Mouse (Mus musculus) cerebellum, adult 11 months (tissue): ENCODE measurements around the gene Adgrf3.

Source experiments
- DNase-seq: peaks from one replicate; pipeline ENCODE4 v3.0.0; 2022

Gene Adgrf3

DNA sequence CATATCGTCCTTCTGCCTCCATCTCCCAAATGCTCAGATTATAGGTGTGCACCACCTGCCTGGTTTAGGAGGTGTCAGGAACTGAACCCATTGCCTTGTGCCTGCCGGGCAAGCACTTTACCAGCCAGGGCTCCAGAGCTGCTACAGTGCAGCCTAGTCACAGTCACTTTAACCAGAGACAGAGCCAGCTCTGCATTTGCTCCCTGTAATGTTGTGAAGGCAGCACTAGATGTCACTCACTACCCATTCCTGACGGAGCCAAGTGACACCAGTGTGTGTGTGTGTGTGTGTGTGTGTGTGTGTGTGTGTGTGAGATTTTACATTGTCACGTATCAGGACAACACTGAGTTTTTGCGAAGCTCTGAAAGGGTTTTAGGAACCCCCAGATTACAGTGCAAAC, 4.0 kb downstream of the Adgrf3 start:
- DNase-seq = no peak

- no peak for DNase-seq
Observed at GRCm38 (mm10) chr5:30198257-30198656, 7.3 kb downstream of the Adgrf3 start.

GRCm38 (mm10) chr5:30195340-30195739, 10.2 kb downstream of the Adgrf3 start:
- DNase-seq = no peak

- DNase-seq = no peak
Observed at GRCm38 (mm10) chr5:30192452-30192851, 13.1 kb downstream of the Adgrf3 start.

DNA sequence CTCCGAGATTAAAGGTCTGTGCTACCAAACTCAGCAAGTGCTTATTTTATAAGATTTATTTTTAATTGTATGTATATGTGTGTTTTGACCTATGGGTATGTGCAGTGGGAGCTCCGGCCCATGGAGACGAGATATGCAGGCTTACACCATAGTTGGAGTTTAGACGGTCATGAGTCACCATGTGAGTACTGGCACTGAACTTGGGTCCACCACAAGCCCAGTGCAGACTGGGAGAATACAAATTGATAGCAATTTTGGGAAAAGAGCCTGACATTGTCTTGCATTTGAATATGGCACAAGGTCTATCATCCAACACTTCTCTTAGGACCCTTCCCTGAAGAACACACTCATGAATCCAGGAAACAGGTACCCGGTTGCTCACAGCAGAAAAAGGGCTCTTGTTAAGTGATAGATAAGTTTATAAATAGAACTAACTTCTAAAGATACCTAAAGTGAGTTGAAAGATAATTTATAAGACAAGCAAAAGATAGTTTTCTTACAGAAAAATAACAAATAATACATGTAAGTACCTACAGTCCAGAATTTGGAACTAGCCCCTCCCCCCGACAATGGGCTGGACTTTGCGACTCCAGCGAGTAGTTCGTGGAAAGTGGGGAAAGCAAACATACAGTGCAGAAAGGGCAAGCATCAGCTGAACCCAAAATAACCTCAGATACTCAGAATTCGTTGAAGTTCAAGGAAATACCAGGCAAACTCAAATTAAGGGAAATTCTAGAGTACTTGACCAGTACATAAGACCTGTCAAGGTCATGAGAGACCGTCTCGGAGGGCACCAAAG, 17.6 kb downstream of the Adgrf3 start:
- DNase-seq = no peak

- DNase-seq = no peak
Observed at GRCm38 (mm10) chr5:30175811-30176210, 29.7 kb downstream of the Adgrf3 start.

GRCm38 (mm10) chr5:30172931-30173692, 32.4 kb downstream of the Adgrf3 start:
- DNase-seq = no peak

DNA sequence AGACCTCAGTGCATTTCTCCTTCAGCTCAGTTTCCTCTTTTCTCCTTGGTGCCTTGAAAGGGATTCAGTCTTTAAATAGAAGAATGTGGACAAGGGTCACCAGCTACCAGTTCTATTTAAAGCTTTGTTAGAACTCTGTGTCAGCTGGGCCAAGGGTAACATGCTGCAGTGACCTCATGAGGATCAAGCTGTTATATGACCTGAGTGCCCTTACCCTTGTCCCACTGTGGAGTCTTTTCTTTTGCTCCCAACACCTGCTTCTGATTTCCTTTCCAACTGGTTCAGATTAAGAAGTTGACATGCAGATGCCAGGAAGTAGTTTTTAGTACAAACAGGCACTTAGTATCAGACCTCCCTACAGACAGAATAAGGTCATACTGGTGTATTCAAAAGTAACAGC, 33.4 kb downstream of the Adgrf3 start:
- no peak for DNase-seq

- DNase-seq = no peak
Observed at GRCm38 (mm10) chr5:30170303-30170940, 35.1 kb downstream of the Adgrf3 start.

- DNase-seq = no peak
Observed at GRCm38 (mm10) chr5:30165234-30165946, 40.1 kb downstream of the Adgrf3 start.

- DNase-seq = no peak
Observed at GRCm38 (mm10) chr5:30162339-30162738, 43.2 kb downstream of the Adgrf3 start.

DNA sequence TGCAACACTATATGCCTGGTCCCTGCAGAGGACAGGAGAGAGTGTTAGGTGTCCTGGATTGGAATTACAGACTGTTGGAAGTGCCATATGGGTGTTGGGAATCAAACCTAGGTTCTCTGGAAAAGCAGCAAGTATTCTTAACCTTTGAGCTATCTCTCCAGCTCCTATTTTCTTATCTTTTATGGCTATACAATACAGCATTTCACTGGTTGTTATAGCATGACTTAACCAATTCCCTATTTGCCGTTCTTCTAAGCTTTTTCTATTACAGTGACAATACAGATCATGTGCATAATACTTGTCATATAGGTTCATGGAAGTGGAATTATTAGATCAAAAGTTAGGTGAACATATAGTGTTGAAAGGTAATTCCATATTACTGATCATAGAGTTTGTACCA, 43.7 kb downstream of the Adgrf3 start:
- no peak for DNase-seq

- DNase-seq = no peak
Observed at GRCm38 (mm10) chr5:30159601-30160000, 45.9 kb downstream of the Adgrf3 start.

DNA sequence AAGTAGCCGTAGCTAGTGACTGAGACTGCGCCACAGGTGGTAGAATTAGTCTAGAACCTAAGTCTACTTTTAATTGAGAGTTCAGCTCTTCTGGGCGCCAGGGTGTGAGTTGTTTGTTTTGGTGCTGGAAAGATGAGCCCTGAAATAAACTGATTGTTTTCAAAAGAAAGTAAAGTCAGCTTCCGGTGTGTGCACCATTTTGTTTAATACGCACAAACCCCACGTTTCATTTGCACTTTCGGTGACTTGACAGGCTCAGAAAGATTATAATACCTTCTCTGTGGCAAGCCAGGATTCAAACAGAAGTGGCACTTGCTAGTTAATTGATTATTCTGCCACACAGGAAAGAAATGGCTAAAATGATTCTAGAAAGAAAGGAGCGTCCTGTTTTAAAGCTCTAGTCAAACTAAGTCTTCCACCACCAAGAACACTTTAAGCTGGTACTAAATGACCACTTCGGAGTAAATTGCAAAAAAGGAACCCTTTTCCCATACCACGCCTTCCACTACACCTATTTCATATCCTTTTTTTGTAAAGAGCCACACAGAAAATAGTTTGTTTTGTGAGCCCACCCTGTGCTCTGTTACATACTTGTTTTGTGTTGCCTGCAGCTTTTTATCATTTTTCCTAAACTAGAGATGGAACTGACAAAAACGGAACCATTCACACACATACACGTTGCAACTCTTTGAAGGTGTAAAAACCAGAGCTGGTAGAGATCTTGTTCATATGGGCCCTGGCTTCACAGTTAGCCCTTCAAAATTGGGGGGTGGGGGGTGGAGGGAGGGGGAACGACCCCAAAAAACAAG, 49.5 kb downstream of the Adgrf3 start:
- DNase-seq = no peak

DNA sequence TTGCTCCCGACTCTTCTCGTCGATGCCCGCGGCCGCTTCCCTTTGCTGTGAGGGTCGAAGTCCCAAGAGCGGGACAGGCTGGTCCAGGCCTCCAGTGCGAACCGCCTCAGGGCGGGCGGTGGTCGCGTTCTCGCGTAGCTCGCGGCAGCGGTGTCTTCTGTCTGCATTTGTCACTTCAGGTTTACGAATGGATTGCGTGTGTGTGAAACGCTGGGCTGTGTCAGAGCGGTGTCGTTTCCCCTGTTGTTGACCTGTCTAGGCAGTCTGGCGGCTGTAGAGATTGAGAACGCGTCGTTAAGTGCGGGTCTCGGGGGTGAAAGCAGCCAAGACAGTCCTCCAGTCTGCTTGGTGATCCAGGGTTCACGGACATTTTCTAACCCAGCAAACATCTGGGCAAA, 50.1 kb downstream of the Adgrf3 start:
- no peak for DNase-seq

DNA sequence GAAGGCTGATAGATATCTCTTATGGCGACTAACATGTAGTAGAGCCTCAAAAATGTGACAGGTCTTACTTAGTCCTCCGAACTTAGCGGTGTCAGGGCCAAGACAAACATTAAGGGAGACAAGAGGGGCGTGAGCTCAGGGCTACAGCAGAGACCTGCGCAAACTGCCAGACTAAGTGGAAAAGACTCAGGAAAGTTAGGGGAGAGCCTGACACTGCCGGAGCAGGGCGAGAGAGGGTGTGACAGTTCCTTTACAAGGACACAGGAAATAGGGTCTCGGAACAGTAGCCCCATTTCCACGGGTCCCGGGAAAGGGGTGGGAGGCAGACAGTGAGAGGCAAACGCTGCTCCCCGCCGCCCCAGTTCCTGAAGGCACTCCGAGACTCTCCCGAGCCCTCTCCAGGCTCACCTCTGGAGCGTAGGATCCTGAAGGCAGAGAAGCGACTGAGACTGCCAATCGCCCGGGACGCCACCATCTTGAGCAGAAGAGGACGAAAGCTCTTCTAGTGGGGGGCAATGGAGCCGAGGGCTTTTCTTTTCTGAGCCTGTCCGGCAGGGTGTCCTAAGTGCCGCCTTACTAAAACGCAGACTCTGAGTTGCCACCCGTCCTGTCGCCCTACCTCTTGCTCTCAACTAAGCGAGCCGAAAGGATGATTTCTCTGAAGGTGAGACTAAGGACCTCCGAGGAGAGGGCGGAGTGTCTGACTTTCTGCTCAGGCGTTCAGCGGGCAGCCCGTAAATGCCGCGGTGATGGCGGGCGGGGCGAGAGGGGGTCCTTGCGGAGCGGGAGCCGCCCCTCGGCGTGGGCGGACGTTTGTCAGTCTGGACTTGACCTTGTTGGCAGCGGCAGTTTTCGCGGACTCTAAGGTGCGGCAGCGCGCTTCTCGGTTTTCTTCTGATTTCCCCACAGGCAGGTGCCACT, 50.8 kb downstream of the Adgrf3 start, which contains the start of the genes Hadha and Hadhb:
Gene Hadha (minus strand): TSS at position 689 of the 921 bp plus-strand sequence.
Gene Hadhb (plus strand): TSS at position 775 of the 921 bp plus-strand sequence.
- DNase-seq = peak; percentile 92

GRCm38 (mm10) chr5:30154013-30154412, 51.5 kb downstream of the Adgrf3 start:
- no peak for DNase-seq

GRCm38 (mm10) chr5:30153222-30153621, 52.3 kb downstream of the Adgrf3 start:
- DNase-seq = no peak

GRCm38 (mm10) chr5:30152413-30152812, 53.1 kb downstream of the Adgrf3 start:
- DNase-seq = no peak

- no peak for DNase-seq
Observed at GRCm38 (mm10) chr5:30152007-30152406, 53.5 kb downstream of the Adgrf3 start.
